Mouse (Mus musculus) embryonic facial prominence, embryonic 15.5 days (tissue): Measurements from ENCODE around the gene Hopx. TPM values are rescaled to one million over a fixed set of nuclear protein-coding genes. Genes with fewer than 3 reads are reported as not detected.

ENCODE experiments used
- ATAC-seq: fragments of 200-750 bp; cut with Nextera tagmentation; 2 replicates; pipeline ENCODE4 v1.8.0; 2017; ENCODE audit warnings: low read depth, moderate TSS enrichment; ENCODE audit not compliant: insufficient number of reproducible peaks, low FRiP score, low TSS enrichment
- H3K27ac ChIP-seq: fragments of 300-500 bp; sonication (generic); replicated peaks from 2 replicates; pipeline ENCODE4 v1.5.1; 2015; ENCODE audit warnings: mild to moderate bottlenecking, inconsistent platforms
- H3K27me3 ChIP-seq: fragments of 300-500 bp; sonication (generic); 2 replicates; pipeline ENCODE4 v1.6.1; 2015; ENCODE audit warnings: inconsistent platforms
- H3K36me3 ChIP-seq: fragments of 300-500 bp; sonication (generic); 2 replicates; pipeline ENCODE4 v1.6.1; 2015; ENCODE audit warnings: mild to moderate bottlenecking, inconsistent platforms
- H3K4me1 ChIP-seq: fragments of 300-500 bp; sonication (generic); 2 replicates; pipeline ENCODE4 v1.6.1; 2015; ENCODE audit warnings: inconsistent platforms
- H3K4me2 ChIP-seq: fragments of 300-500 bp; sonication (generic); replicated peaks from 2 replicates; pipeline ENCODE4 v1.6.1; 2015; ENCODE audit warnings: mild to moderate bottlenecking, inconsistent platforms
- H3K4me3 ChIP-seq: fragments of 300-500 bp; sonication (generic); replicated peaks from 2 replicates; pipeline ENCODE4 v1.5.1; 2015; ENCODE audit warnings: mild to moderate bottlenecking, inconsistent platforms
- H3K9ac ChIP-seq: fragments of 300-500 bp; sonication (generic); 2 replicates; pipeline ENCODE4 v1.6.1; 2015; ENCODE audit warnings: inconsistent platforms
- H3K9me3 ChIP-seq: fragments of 300-500 bp; sonication (generic); replicated peaks from 2 replicates; pipeline ENCODE4 v1.6.1; 2016; ENCODE audit warnings: inconsistent platforms
- WGBS: fragments of 180-500 bp; shearing (Covaris S2); methylation state at CpG from one replicate; pipeline ENCODE4 v1.1.7; 2015; 5-methylcytosine and 5-hydroxymethylcytosine counted together
- polyA plus RNA-seq: library from polyadenylated mRNA; unstranded; fragments of >200 nt; fragmentation: Nextera tagmentation; extraction: Ambion mirVana; gene quantifications from 2 replicates; pipeline ENCODE4 v1.2.1, GENCODE M21; 2015

The Hopx gene
- polyA plus RNA-seq, 1 experiment from 2014 or later = 3.5 TPM

GRCm38 (mm10) chr5:77067321-77067720 is 47.6 kb downstream of the Hopx start:
- Histone ChIP-seq H3K36me3 (no peaks in the 10 kb centered on the region), H3K9ac (no peak overlapping the region), H3K4me1 (no peaks in the 10 kb centered on the region), H3K4me3 (no peak overlapping the region), H3K27me3 (no peaks in the 10 kb centered on the region), H3K27ac (no peak overlapping the region), H3K4me2 (no peak overlapping the region), H3K9me3 (no peaks in the 10 kb centered on the region)
- ATAC-seq = no peak
- 57% methylated on average over 8 of the region's 8 CpGs for WGBS

- H3K9me3 ChIP-seq = no peaks in the 10 kb centered on the region
- H3K4me2 ChIP-seq = no peak overlapping the region
- no peak overlapping the region for H3K9ac ChIP-seq
- H3K4me3 ChIP-seq = no peak overlapping the region
- 34% methylated on average over 17 of the region's 17 CpGs for WGBS
- no peaks in the 10 kb centered on the region for H3K4me1 ChIP-seq
- no peak overlapping the region for H3K27ac ChIP-seq
- no peaks in the 10 kb centered on the region for H3K36me3 ChIP-seq
- no peaks in the 10 kb centered on the region for H3K27me3 ChIP-seq
- no peak for ATAC-seq
Measured at GRCm38 (mm10) chr5:77061372-77062038, 53.4 kb downstream of the Hopx start.

- ATAC-seq = no peak
- Histone ChIP-seq H3K4me3 (no peak overlapping the region), H3K27ac (no peak overlapping the region), H3K9ac (no peak overlapping the region), H3K36me3 (no peaks in the 10 kb centered on the region), H3K4me1 (no peaks in the 10 kb centered on the region), H3K27me3 (no peaks in the 10 kb centered on the region), H3K9me3 (no peaks in the 10 kb centered on the region), H3K4me2 (no peak overlapping the region)
- 32% methylated on average over 10 of the region's 10 CpGs for WGBS
Measured at GRCm38 (mm10) chr5:77060363-77060762, 54.6 kb downstream of the Hopx start.

GRCm38 (mm10) chr5:77056881-77057440 is 58.0 kb downstream of the Hopx start:
- H3K4me1 ChIP-seq = no peaks in the 10 kb centered on the region
- no peak overlapping the region for H3K9ac ChIP-seq
- no peak overlapping the region for H3K27ac ChIP-seq
- WGBS = 54% methylated on average over 12 of the region's 12 CpGs
- H3K36me3 ChIP-seq = no peaks in the 10 kb centered on the region
- H3K9me3 ChIP-seq = no peaks in the 10 kb centered on the region
- ATAC-seq = no peak
- no peak overlapping the region for H3K4me3 ChIP-seq
- H3K27me3 ChIP-seq = no peaks in the 10 kb centered on the region
- H3K4me2 ChIP-seq = no peak overlapping the region

- Histone ChIP-seq H3K27me3 (no peaks in the 10 kb centered on the region), H3K9me3 (no peaks in the 10 kb centered on the region), H3K4me3 (no peak overlapping the region), H3K4me2 (no peak overlapping the region), H3K4me1 (no peaks in the 10 kb centered on the region), H3K36me3 (no peaks in the 10 kb centered on the region), H3K9ac (no peak overlapping the region), H3K27ac (no peak overlapping the region)
- 86% methylated on average over 5 of the region's 5 CpGs for WGBS
- no peak for ATAC-seq
Measured at GRCm38 (mm10) chr5:77052616-77053015, 62.3 kb downstream of the Hopx start.

- WGBS = 66% methylated on average over 5 of the region's 5 CpGs
- Histone ChIP-seq H3K9ac (no peak overlapping the region), H3K27ac (no peak overlapping the region), H3K9me3 (no peaks in the 10 kb centered on the region), H3K4me1 (no peaks in the 10 kb centered on the region), H3K36me3 (no peaks in the 10 kb centered on the region), H3K4me2 (no peak overlapping the region), H3K4me3 (no peak overlapping the region), H3K27me3 (no peaks in the 10 kb centered on the region)
- ATAC-seq = no peak
Measured at GRCm38 (mm10) chr5:77044362-77044761, 70.6 kb downstream of the Hopx start.

GRCm38 (mm10) chr5:77039391-77039790 is 75.5 kb downstream of the Hopx start:
- no peak overlapping the region for H3K9ac ChIP-seq
- no peak overlapping the region for H3K27ac ChIP-seq
- H3K4me1 ChIP-seq = no peaks in the 10 kb centered on the region
- H3K4me3 ChIP-seq = no peak overlapping the region
- no peak for ATAC-seq
- no peak overlapping the region for H3K4me2 ChIP-seq
- H3K36me3 ChIP-seq = no peaks in the 10 kb centered on the region
- H3K9me3 ChIP-seq = no peaks in the 10 kb centered on the region
- H3K27me3 ChIP-seq = no peaks in the 10 kb centered on the region

- H3K4me1 ChIP-seq = no peaks in the 10 kb centered on the region
- 80% methylated on average over 10 of the region's 10 CpGs for WGBS
- H3K9ac ChIP-seq = no peak overlapping the region
- no peaks in the 10 kb centered on the region for H3K27me3 ChIP-seq
- H3K27ac ChIP-seq = no peak overlapping the region
- no peak overlapping the region for H3K4me3 ChIP-seq
- no peak overlapping the region for H3K4me2 ChIP-seq
- H3K9me3 ChIP-seq = no peaks in the 10 kb centered on the region
- ATAC-seq = no peak
- no peaks in the 10 kb centered on the region for H3K36me3 ChIP-seq
Measured at GRCm38 (mm10) chr5:77038451-77038850, 76.5 kb downstream of the Hopx start.

Other genes with a start within 250 kb of the Hopx start
- gene Aasdh, start 209.6 kb downstream of the Hopx start, polyA plus RNA-seq = 17.8 and 18.8 TPM in 2 replicates
- 223 and 228 TPM in 2 replicates for gene Paics, start 163.8 kb downstream of the Hopx start, polyA plus RNA-seq
- 17.1 and 17.9 TPM in 2 replicates for gene Ppat, start 163.5 kb downstream of the Hopx start, polyA plus RNA-seq
- gene Srp72, start 140.4 kb downstream of the Hopx start, polyA plus RNA-seq = 97.3 and 106 TPM in 2 replicates
- gene Arl9, start 111.1 kb downstream of the Hopx start, polyA plus RNA-seq = not detected in 2 replicates
- 0.59 and 1.2 TPM in 2 replicates for gene Thegl, start 99.1 kb downstream of the Hopx start, polyA plus RNA-seq
- 1.6 and 2.0 TPM in 2 replicates for gene Spink2, start 96.3 kb upstream of the Hopx start, polyA plus RNA-seq
- gene Rest, start 150.4 kb upstream of the Hopx start, polyA plus RNA-seq = 35.7 and 36.3 TPM in 2 replicates
- 30.5 and 31.1 TPM in 2 replicates for gene Noa1, start 195.0 kb upstream of the Hopx start, polyA plus RNA-seq
- gene Polr2b, start 195.0 kb upstream of the Hopx start, polyA plus RNA-seq = 52.2 and 53.8 TPM in 2 replicates